Mouse (Mus musculus): ENCODE measurements around the gene Gsap. TPM values are rescaled to one million over a fixed set of nuclear protein-coding genes. Genes with fewer than 3 reads are reported as not detected.
"Not testable (repeated sequence)": the region's sequence is repeated elsewhere in the genome, so short reads cannot be mapped to it uniquely, and the experiment has no call there.

Gene Gsap
- polyA plus RNA-seq, 1 experiment from 2014 or later, result 14.6 TPM

GRCm38 (mm10) chr5:21171336-21171735 is 14.7 kb upstream of the Gsap start:
- WGBS, result 28% methylated on average over 6 of the region's 6 CpGs

DNA sequence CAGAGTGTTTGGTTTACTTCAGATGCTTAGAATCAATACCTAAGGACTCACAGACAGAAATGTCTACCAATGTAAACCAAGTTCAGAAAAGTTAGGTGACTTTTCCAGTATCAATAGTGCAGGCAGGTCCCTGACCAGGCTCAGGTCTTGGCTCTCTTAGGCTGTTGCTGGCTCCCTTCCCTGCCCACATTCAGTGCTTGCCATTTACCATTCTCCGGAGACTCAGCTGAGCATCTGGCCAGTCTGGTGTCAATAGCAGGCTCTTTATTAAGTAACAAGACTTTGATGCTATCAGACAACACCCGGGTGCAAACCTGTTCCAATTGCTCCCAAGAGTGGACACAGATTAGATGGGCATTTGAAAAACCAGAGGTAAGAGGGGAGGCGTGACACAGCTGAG is 13.7 kb upstream of the Gsap start:
- H3K27ac ChIP-seq (ENCODE audit: low read depth, low read length), result peak overlapping the region; percentile 44; the same call in 1 of the 2 replicates

More at GRCm38 (mm10) chr5:21171336-21171735, 14.7 kb upstream of the Gsap start:
- H3K4me1 ChIP-seq (ENCODE audit: control insufficient read depth, insufficient read depth, low read depth, low read length), result peaks cover 41% of the 10 kb centered on the region
- peak; percentile 43 for ATAC-seq
- no peak overlapping the region for H3K4me3 ChIP-seq (ENCODE audit: low read length)
- H3K9ac ChIP-seq (ENCODE audit: low read depth, low read length), result peak overlapping the region; percentile 11; the same call in 1 of the 2 replicates
- no peak overlapping the region; the same call in 1 of the 2 replicates for H3K4me2 ChIP-seq (ENCODE audit: low read length)
- peak overlapping the region; percentile 66 for H3K27ac ChIP-seq (ENCODE audit: low read depth, low read length)
- no peaks in the 10 kb centered on the region for H3K27me3 ChIP-seq (replicated peaks; ENCODE audit: control insufficient read depth, insufficient read depth, low read length)
- no peaks in the 10 kb centered on the region for H3K9me3 ChIP-seq (ENCODE audit: control insufficient read depth, low read length)
- H3K36me3 ChIP-seq (ENCODE audit: control insufficient read depth, insufficient read depth, low read length), result no peaks in the 10 kb centered on the region

DNA sequence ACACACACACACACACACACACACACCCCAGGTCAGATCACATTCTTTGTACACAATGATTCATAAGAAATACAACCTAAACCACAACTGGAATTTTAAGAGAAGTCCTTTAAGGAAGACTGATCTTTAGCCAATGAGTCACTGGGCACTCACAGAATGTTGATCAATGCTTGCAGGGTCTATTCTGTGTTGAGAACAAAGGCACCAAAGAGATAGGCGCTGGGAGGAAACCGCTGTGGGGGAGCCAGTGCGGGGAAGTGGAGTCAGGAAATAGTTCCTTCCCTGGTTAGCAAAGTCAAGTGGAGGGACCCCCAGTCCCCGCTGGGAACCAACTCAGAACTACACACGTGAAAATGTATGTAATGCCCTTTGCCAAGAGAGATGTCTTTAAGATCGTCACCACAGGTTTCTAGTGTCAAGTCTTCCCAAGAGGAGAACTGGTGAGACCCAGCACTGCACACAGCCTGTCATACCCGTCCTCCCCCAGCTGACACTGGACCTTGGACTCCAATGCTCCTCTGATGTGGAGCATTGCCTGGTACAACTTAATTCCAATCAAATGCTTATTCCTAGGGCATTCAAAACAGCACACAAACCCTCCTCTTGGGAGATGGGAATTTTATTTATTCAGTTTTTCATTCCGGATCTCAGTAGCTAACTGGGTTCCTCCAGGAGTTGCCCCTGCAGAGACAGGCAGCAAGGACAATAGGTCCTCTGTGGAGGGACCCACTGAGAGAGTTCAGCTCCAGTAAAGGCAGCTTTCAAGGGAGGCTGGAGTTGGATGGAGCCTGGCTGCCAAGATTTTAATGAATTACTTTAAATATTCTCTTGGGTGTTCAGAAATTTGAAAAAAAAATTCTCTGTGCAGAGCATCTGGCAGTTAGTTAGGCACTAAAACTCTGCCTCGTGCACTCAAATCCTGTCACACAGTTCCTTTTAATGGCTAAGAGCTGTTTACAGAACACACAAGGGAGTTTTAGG is 10.6 kb upstream of the Gsap start:
- peak; percentile 79 for ATAC-seq
- no peaks in the 10 kb centered on the region for H3K27me3 ChIP-seq (replicated peaks; ENCODE audit: control insufficient read depth, insufficient read depth, low read length)
- peaks cover 7% of the 10 kb centered on the region for H3K9me3 ChIP-seq (ENCODE audit: control insufficient read depth, low read length)
- H3K27ac ChIP-seq (ENCODE audit: low read depth, low read length), result peak overlapping the region; percentile 26
- H3K4me3 ChIP-seq (ENCODE audit: low read length), result no peak overlapping the region
- 15% methylated on average over 9 of the region's 9 CpGs for WGBS
- H3K4me1 ChIP-seq (ENCODE audit: control insufficient read depth, insufficient read depth, low read depth, low read length), result peaks cover 26% of the 10 kb centered on the region
- H3K9ac ChIP-seq (ENCODE audit: low read depth, low read length), result no peak overlapping the region
- 0 out of 2 replicates have a peak overlapping the region, but pooled peaks have one; percentile 0 for H3K4me2 ChIP-seq (ENCODE audit: low read length)
- no peaks in the 10 kb centered on the region for H3K36me3 ChIP-seq (ENCODE audit: control insufficient read depth, insufficient read depth, low read length)

More for the DNA sequence above, 13.7 kb upstream of the Gsap start:
- H3K36me3 ChIP-seq (ENCODE audit: control insufficient read depth, insufficient read depth, low read length), result no peaks in the 10 kb centered on the region
- WGBS, result 41% methylated on average over 3 of the region's 3 CpGs
- no peak overlapping the region for H3K4me3 ChIP-seq (ENCODE audit: low read length)
- no peaks in the 10 kb centered on the region for H3K9me3 ChIP-seq (ENCODE audit: control insufficient read depth, low read length)
- H3K4me2 ChIP-seq (ENCODE audit: low read length), result no peak overlapping the region
- H3K27me3 ChIP-seq (replicated peaks; ENCODE audit: control insufficient read depth, insufficient read depth, low read length), result no peaks in the 10 kb centered on the region
- 0 out of 2 replicates have a peak, but pooled peaks have one; percentile 6 for ATAC-seq
- peaks cover 41% of the 10 kb centered on the region for H3K4me1 ChIP-seq (ENCODE audit: control insufficient read depth, insufficient read depth, low read depth, low read length)
- no peak overlapping the region for H3K9ac ChIP-seq (ENCODE audit: low read depth, low read length)

DNA sequence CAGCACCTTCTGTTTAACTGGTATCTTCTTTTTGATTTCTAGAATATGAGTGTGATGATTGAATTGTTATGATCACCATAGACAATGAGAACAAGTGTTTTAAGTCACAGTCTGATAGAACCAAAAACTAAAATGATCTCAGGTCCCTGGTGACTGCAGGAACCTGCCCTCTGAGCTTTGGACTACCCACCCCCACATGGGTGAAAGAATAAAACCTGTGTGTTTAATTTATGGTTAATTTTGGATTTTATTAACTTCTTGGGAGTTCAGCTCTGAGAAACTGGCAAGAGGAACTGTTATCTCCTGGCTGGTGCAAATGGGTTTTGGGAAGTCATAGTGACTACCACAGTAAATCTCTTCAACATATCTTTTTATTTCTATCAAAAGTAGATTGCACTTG is 6.6 kb upstream of the Gsap start:
- Histone ChIP-seq H3K27me3 (replicated peaks; ENCODE audit: control insufficient read depth, insufficient read depth, low read length) (no peaks in the 10 kb centered on the region), H3K27ac (ENCODE audit: low read depth, low read length) (no peak overlapping the region), H3K4me1 (ENCODE audit: control insufficient read depth, insufficient read depth, low read depth, low read length) (peaks cover 7% of the 10 kb centered on the region)

GRCm38 (mm10) chr5:21183046-21183445 is 3.0 kb upstream of the Gsap start:
- 55% methylated on average over 2 of the region's 2 CpGs for WGBS

More for the DNA sequence above, 6.6 kb upstream of the Gsap start:
- no peak for ATAC-seq
- H3K9me3 ChIP-seq (ENCODE audit: control insufficient read depth, low read length), result peaks cover 7% of the 10 kb centered on the region
- H3K4me2 ChIP-seq (ENCODE audit: low read length), result no peak overlapping the region
- no peak overlapping the region for H3K4me3 ChIP-seq (ENCODE audit: low read length)
- no peaks in the 10 kb centered on the region for H3K36me3 ChIP-seq (ENCODE audit: control insufficient read depth, insufficient read depth, low read length)
- H3K9ac ChIP-seq (ENCODE audit: low read depth, low read length), result no peak overlapping the region

GRCm38 (mm10) chr5:21186821-21187220 is 766 bp downstream of the Gsap start:
- Histone ChIP-seq H3K4me2 (ENCODE audit: low read length) (peak overlapping the region; percentile 79), H3K9ac (ENCODE audit: low read depth, low read length) (peak overlapping the region; percentile 67), H3K4me1 (ENCODE audit: control insufficient read depth, insufficient read depth, low read depth, low read length) (peaks cover 5% of the 10 kb centered on the region; the same call in 1 of the 2 replicates), H3K4me3 (ENCODE audit: low read length) (peak overlapping the region; percentile 60), H3K27me3 (replicated peaks; ENCODE audit: control insufficient read depth, insufficient read depth, low read length) (no peaks in the 10 kb centered on the region), H3K36me3 (ENCODE audit: control insufficient read depth, insufficient read depth, low read length) (no peaks in the 10 kb centered on the region), H3K27ac (ENCODE audit: low read depth, low read length) (no peak overlapping the region), H3K9me3 (ENCODE audit: control insufficient read depth, low read length) (no peaks in the 10 kb centered on the region)
- 0 out of 2 replicates have a peak, but pooled peaks have one; percentile 31 for ATAC-seq
- 10% methylated on average over 4 of the region's 4 CpGs for WGBS

More at GRCm38 (mm10) chr5:21183046-21183445, 3.0 kb upstream of the Gsap start:
- not testable (repeated sequence) for H3K9me3 ChIP-seq (ENCODE audit: control insufficient read depth, low read length); H3K27ac ChIP-seq (ENCODE audit: low read depth, low read length); H3K4me3 ChIP-seq (ENCODE audit: low read length); H3K36me3 ChIP-seq (ENCODE audit: control insufficient read depth, insufficient read depth, low read length); ATAC-seq; H3K27me3 ChIP-seq (replicated peaks; ENCODE audit: control insufficient read depth, insufficient read depth, low read length); H3K9ac ChIP-seq (ENCODE audit: low read depth, low read length); H3K4me2 ChIP-seq (ENCODE audit: low read length); H3K4me1 ChIP-seq (ENCODE audit: control insufficient read depth, insufficient read depth, low read depth, low read length)

DNA sequence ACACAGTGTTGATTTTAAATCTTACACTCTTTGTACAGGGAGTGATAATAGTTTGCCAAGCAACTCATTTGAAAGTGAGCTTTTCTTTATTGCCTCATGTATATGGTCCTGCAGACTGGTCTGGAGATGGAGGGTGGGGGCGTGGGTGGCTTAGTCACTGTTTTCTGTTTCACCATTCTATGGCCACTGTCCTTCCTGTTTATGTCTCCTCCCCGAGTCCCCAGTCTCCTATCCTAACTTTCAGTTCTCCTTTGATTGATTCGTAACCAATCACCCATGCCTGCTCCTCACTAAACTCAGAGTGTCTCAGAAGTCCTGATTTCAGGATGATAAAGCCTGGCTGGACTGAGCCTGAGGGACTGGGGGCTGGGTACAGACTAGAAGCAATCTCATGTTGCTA is 2.4 kb downstream of the Gsap start:
- Histone ChIP-seq H3K27ac (ENCODE audit: low read depth, low read length) (no peak overlapping the region), H3K4me2 (ENCODE audit: low read length) (peak overlapping the region; percentile 22; the same call in 1 of the 2 replicates), H3K9ac (ENCODE audit: low read depth, low read length) (no peak overlapping the region)

GRCm38 (mm10) chr5:21189036-21189435 is 3.0 kb downstream of the Gsap start:
- Histone ChIP-seq H3K4me3 (ENCODE audit: low read length) (no peak overlapping the region), H3K27me3 (replicated peaks; ENCODE audit: control insufficient read depth, insufficient read depth, low read length) (no peaks in the 10 kb centered on the region), H3K36me3 (ENCODE audit: control insufficient read depth, insufficient read depth, low read length) (no peaks in the 10 kb centered on the region), H3K9me3 (ENCODE audit: control insufficient read depth, low read length) (peaks cover 9% of the 10 kb centered on the region; the same call in 1 of the 2 replicates), H3K4me2 (ENCODE audit: low read length) (no peak overlapping the region), H3K27ac (ENCODE audit: low read depth, low read length) (no peak overlapping the region), H3K4me1 (ENCODE audit: control insufficient read depth, insufficient read depth, low read depth, low read length) (peaks cover 5% of the 10 kb centered on the region; the same call in 1 of the 2 replicates), H3K9ac (ENCODE audit: low read depth, low read length) (no peak overlapping the region)
- 85% methylated on average over 1 of the region's 1 CpGs for WGBS
- no peak for ATAC-seq

More for the DNA sequence above, 2.4 kb downstream of the Gsap start:
- 51% methylated on average over 3 of the region's 3 CpGs for WGBS
- peaks cover 5% of the 10 kb centered on the region; the same call in 1 of the 2 replicates for H3K4me1 ChIP-seq (ENCODE audit: control insufficient read depth, insufficient read depth, low read depth, low read length)
- no peaks in the 10 kb centered on the region for H3K27me3 ChIP-seq (replicated peaks; ENCODE audit: control insufficient read depth, insufficient read depth, low read length)
- H3K4me3 ChIP-seq (ENCODE audit: low read length), result no peak overlapping the region
- peaks cover 6% of the 10 kb centered on the region; the same call in 1 of the 2 replicates for H3K9me3 ChIP-seq (ENCODE audit: control insufficient read depth, low read length)
- no peak for ATAC-seq
- H3K36me3 ChIP-seq (ENCODE audit: control insufficient read depth, insufficient read depth, low read length), result no peaks in the 10 kb centered on the region

- H3K4me3 ChIP-seq (ENCODE audit: low read length), result no peak overlapping the region
- H3K27ac ChIP-seq (ENCODE audit: low read depth, low read length), result no peak overlapping the region
- H3K27me3 ChIP-seq (replicated peaks; ENCODE audit: control insufficient read depth, insufficient read depth, low read length), result no peaks in the 10 kb centered on the region
- ATAC-seq, result no peak
- no peak overlapping the region for H3K9ac ChIP-seq (ENCODE audit: low read depth, low read length)
- H3K4me1 ChIP-seq (ENCODE audit: control insufficient read depth, insufficient read depth, low read depth, low read length), result peaks cover 5% of the 10 kb centered on the region; the same call in 1 of the 2 replicates
- WGBS, result 92% methylated on average over 3 of the region's 3 CpGs
- H3K9me3 ChIP-seq (ENCODE audit: control insufficient read depth, low read length), result peaks cover 9% of the 10 kb centered on the region; the same call in 1 of the 2 replicates
- H3K36me3 ChIP-seq (ENCODE audit: control insufficient read depth, insufficient read depth, low read length), result no peaks in the 10 kb centered on the region
- no peak overlapping the region for H3K4me2 ChIP-seq (ENCODE audit: low read length)
These were observed 3.4 kb downstream of the Gsap start for GRCm38 (mm10) chr5:21189460-21189859.
